Mouse (Mus musculus) lung, postnatal 0 days (tissue): ENCODE measurements at regions not wholly inside any gene's neighbourhood (a gene's known extent, or its start where the extent isn't known, plus 50 kb on each side); places are given as distances from the start of the nearest gene placed in this dataset.

ENCODE experiments used
- ATAC-seq: fragments of 200-750 bp; cut with Nextera tagmentation; 2 replicates; pipeline ENCODE4 v1.8.0; 2017; ENCODE audit warnings: moderate library complexity
- DNase-seq: peaks from one replicate; pipeline ENCODE4 v3.0.0-alpha.2; 2016; ENCODE audit warnings: low spot score
- H3K27ac ChIP-seq: fragments of 300-500 bp; sonication (generic); 2 replicates; pipeline ENCODE4 v1.5.1; 2014; ENCODE audit warnings: antibody characterized with exemption, mild to moderate bottlenecking, low read length, mixed read lengths
- H3K27me3 ChIP-seq: fragments of 300-500 bp; sonication (generic); replicated peaks from 2 replicates; pipeline ENCODE4 v1.6.1; 2014; ENCODE audit warnings: low read length, mixed read lengths; ENCODE audit not compliant: insufficient read depth
- H3K36me3 ChIP-seq: fragments of 300-500 bp; sonication (generic); 2 replicates; pipeline ENCODE4 v1.6.1; 2014; ENCODE audit warnings: low read length, mixed read lengths; ENCODE audit not compliant: insufficient read depth
- H3K4me1 ChIP-seq: fragments of 300-500 bp; sonication (generic); 2 replicates; pipeline ENCODE4 v1.6.1; 2014; ENCODE audit warnings: antibody characterized with exemption, low read depth, low read length, mixed read lengths; ENCODE audit not compliant: insufficient read depth
- H3K4me2 ChIP-seq: fragments of 300-500 bp; sonication (generic); replicated peaks from 2 replicates; pipeline ENCODE4 v1.6.1; 2014; ENCODE audit warnings: low read depth, mild to moderate bottlenecking, low read length, moderate library complexity, mixed read lengths
- H3K4me3 ChIP-seq: fragments of 300-500 bp; sonication (generic); 2 replicates; pipeline ENCODE4 v1.5.1; 2014; ENCODE audit warnings: low read depth, low read length
- H3K9ac ChIP-seq: fragments of 300-500 bp; sonication (generic); replicated peaks from 2 replicates; pipeline ENCODE4 v1.6.1; 2014; ENCODE audit warnings: low read depth, mild to moderate bottlenecking
- H3K9me3 ChIP-seq: fragments of 300-500 bp; sonication (generic); 2 replicates; pipeline ENCODE4 v1.6.1; 2016; ENCODE audit warnings: low read length, mixed read lengths
- CTCF ChIP-seq: IDR thresholded peaks from 2 replicates; pipeline ENCODE4 v1.5.1; 2016; ENCODE audit warnings: antibody characterized with exemption, mild to moderate bottlenecking
- EP300 ChIP-seq: IDR thresholded peaks from 2 replicates; pipeline ENCODE4 v1.6.1; 2016; ENCODE audit warnings: antibody characterized with exemption, mild to moderate bottlenecking, control low read depth
- WGBS: fragments of 180-500 bp; shearing (Covaris S2); extraction: QIAGEN DNeasy Blood & Tissue Kit; methylation state at CpG from one replicate; pipeline ENCODE4 v1.1.7; 2014; 5-methylcytosine and 5-hydroxymethylcytosine counted together

- no peaks in the 10 kb centered on the region for H3K36me3 ChIP-seq
- TF ChIP-seq EP300: no peak
- no peak for TF ChIP-seq CTCF
- H3K4me1 ChIP-seq: no peaks in the 10 kb centered on the region
- H3K9ac ChIP-seq: no peak overlapping the region
- H3K27ac ChIP-seq: no peak overlapping the region
- H3K27me3 ChIP-seq: no peaks in the 10 kb centered on the region
- WGBS: 46% methylated on average over 2 of the region's 2 CpGs
- no peak overlapping the region for H3K4me3 ChIP-seq
- no peaks in the 10 kb centered on the region for H3K9me3 ChIP-seq
- H3K4me2 ChIP-seq: no peak overlapping the region
- ATAC-seq (no peak), DNase-seq (peak; percentile 17)
Measured at GRCm38 (mm10) chr6:81173018-81173417, 750.5 kb upstream of the Gcfc2 start.

- Histone ChIP-seq H3K36me3 (no peaks in the 10 kb centered on the region), H3K9me3 (no peaks in the 10 kb centered on the region), H3K27me3 (no peaks in the 10 kb centered on the region), H3K27ac (no peak overlapping the region), H3K4me3 (no peak overlapping the region), H3K4me1 (no peaks in the 10 kb centered on the region), H3K4me2 (no peak overlapping the region), H3K9ac (no peak overlapping the region)
- WGBS: 72% methylated on average over 5 of the region's 5 CpGs
- ATAC-seq (no peak), DNase-seq (no peak)
- no peak for TF ChIP-seq EP300
- no peak for TF ChIP-seq CTCF
Measured at GRCm38 (mm10) chr6:81190218-81190617, 733.3 kb upstream of the Gcfc2 start.

- no peaks in the 10 kb centered on the region for H3K4me1 ChIP-seq
- no peak overlapping the region for H3K4me2 ChIP-seq
- 48% methylated on average over 1 of the region's 1 CpGs for WGBS
- ATAC-seq (no peak), DNase-seq (no peak)
- no peak overlapping the region for H3K27ac ChIP-seq
- H3K4me3 ChIP-seq: no peak overlapping the region
- H3K36me3 ChIP-seq: no peaks in the 10 kb centered on the region
- no peak for TF ChIP-seq EP300
- no peak for TF ChIP-seq CTCF
- H3K27me3 ChIP-seq: no peaks in the 10 kb centered on the region
- H3K9me3 ChIP-seq: no peaks in the 10 kb centered on the region
- H3K9ac ChIP-seq: no peak overlapping the region
Measured at GRCm38 (mm10) chr6:81210521-81210920, 712.9 kb upstream of the Gcfc2 start.

GRCm38 (mm10) chr6:81230747-81231146 lies 692.7 kb upstream of the Gcfc2 start:
- TF ChIP-seq EP300: peak; percentile 74
- TF ChIP-seq CTCF: no peak
- H3K4me1 ChIP-seq: no peaks in the 10 kb centered on the region
- no peaks in the 10 kb centered on the region for H3K36me3 ChIP-seq
- WGBS: 28% methylated on average over 3 of the region's 3 CpGs
- no peaks in the 10 kb centered on the region for H3K27me3 ChIP-seq
- ATAC-seq: peak; percentile 84
- no peaks in the 10 kb centered on the region for H3K9me3 ChIP-seq
- no peak overlapping the region for H3K27ac ChIP-seq
- DNase-seq: peak; percentile 88
- no peak overlapping the region for H3K9ac ChIP-seq
- H3K4me3 ChIP-seq: no peak overlapping the region
- H3K4me2 ChIP-seq: no peak overlapping the region

DNA sequence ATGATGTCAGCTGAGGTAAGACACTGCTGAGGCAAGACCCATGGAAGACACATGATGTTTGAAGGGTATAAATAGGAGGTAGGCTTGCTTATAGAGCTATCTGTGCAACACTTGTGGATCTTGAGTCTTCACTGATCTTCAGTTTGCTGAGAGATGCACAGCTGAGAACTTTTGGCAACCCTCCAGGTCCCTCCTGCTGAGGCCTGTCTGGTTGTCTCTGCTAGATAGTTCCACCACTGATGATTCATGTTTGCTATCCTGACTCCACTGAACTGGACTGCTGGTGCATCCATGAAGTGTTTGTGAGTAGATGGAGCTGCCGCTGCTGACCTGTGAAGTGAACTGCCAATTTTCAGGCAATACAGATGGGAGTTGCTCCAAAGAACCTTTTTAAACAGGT lies 663.6 kb upstream of the Gcfc2 start:
- DNase-seq (peak; percentile 25), ATAC-seq (peak; percentile 26; the same call in 1 of the 2 replicates)
- no peaks in the 10 kb centered on the region for H3K36me3 ChIP-seq
- H3K4me3 ChIP-seq: no peak overlapping the region
- no peak overlapping the region for H3K9ac ChIP-seq
- H3K4me1 ChIP-seq: no peaks in the 10 kb centered on the region
- TF ChIP-seq EP300 (no peak), CTCF (no peak)
- H3K9me3 ChIP-seq: no peaks in the 10 kb centered on the region
- no peak overlapping the region for H3K27ac ChIP-seq
- no peaks in the 10 kb centered on the region for H3K27me3 ChIP-seq
- H3K4me2 ChIP-seq: no peak overlapping the region
- 71% methylated on average over 1 of the region's 1 CpGs for WGBS
